Mouse (Mus musculus) E14TG2a.4 (cell line): ENCODE data around the gene Gpr35.

ENCODE experiments used
- H3K27me3 ChIP-seq: 2 replicates; pipeline ENCODE4 v1.6.1; 2014; ENCODE audit warnings: low read length, control low read depth; ENCODE audit not compliant: insufficient read depth
- H3K36me3 ChIP-seq: 2 replicates; pipeline ENCODE4 v1.6.1; 2014; ENCODE audit warnings: low read length, control low read depth; ENCODE audit not compliant: insufficient read depth
- H3K4me1 ChIP-seq: replicated peaks from 2 replicates; pipeline ENCODE4 v1.6.1; 2014; ENCODE audit warnings: low read depth, low read length, control low read depth
- H3K4me3 ChIP-seq: replicated peaks from 2 replicates; pipeline ENCODE4 v1.5.1; 2014; ENCODE audit warnings: mild to moderate bottlenecking, low read length
- H3K9me3 ChIP-seq: 2 replicates; pipeline ENCODE4 v1.6.1; 2014; ENCODE audit warnings: low read length, control low read depth
- CTCF ChIP-seq: conservative IDR thresholded peaks from 2 replicates; pipeline ENCODE4 v1.5.1; 2014; ENCODE audit warnings: low read length
- NANOG ChIP-seq: IDR thresholded peaks from 2 replicates; pipeline ENCODE4 v1.6.1; 2014; ENCODE audit warnings: borderline replicate concordance, low read length, mixed read lengths
- POU5F1 ChIP-seq: IDR thresholded peaks from 2 replicates; pipeline ENCODE4 v1.6.1; 2014; ENCODE audit warnings: low read length, borderline replicate concordance

Gene Gpr35

GRCm38 (mm10) chr1:93035981-93036380 lies 85.3 kb downstream of the Gpr35 start:
- H3K9me3 ChIP-seq = 0 out of 2 replicates have a peak, but pooled peaks cover 3% of the 10 kb centered on the region
- H3K36me3 ChIP-seq = no peaks in the 10 kb centered on the region
- H3K27me3 ChIP-seq = peaks cover 19% of the 10 kb centered on the region; the same call in 1 of the 2 replicates
- H3K4me1 ChIP-seq = no peaks in the 10 kb centered on the region
- H3K4me3 ChIP-seq = no peak overlapping the region
- TF ChIP-seq POU5F1 (no peak), NANOG (no peak), CTCF (no peak)
